Mouse (Mus musculus): ENCODE data around the gene Nae1.
A peak's percentile ranks its signal among the peaks of the same experiment; 100 is the strongest.
"Not testable (repeated sequence)": the region's sequence is repeated elsewhere in the genome, so short reads cannot be mapped to it uniquely, and the experiment has no call there.

Gene Nae1

DNA sequence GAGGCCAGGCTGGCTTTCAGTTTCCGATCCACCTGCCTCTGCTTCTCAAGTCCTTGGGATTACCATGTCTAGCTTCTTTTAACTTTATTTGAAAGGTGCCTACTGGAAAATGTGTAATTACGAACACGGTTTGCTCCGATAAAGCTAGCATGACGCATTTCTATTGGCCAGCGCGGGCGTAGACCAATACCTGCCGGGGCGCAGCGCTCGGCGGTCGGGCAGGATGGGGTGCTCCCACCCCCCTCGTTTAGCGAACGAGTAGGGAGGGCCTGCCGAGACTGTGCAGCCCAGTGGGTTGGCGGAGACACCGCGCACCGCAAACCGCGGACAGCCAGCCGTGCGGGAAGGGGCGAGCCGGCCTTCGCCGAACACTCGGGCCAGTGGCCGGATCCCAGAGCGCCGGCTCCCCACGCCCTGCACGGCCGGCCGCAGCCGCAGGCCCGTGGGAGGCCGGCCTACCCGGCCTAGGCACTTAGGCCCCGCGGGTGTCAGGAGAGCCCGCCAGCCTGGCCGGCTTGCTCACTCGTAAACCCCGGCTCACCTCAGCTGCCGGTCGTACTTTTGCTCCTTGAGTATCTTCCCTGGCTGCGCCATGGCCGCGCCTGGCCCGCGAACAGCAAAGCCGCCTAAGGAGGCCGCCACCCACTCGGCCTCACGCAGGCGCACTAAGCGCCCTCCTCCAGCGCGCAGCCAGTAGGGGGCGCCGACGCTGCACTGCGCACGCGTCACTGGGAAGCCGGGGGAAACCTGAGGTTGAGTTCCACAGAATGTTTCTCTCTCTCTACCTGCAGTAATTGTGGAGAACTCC lies at the start of gene Nae1, which contains the start of gene Car7:
TSS of gene Nae1 (minus strand) at position 667 of the 808 bp plus-strand sequence.
TSS of gene Car7 (plus strand) at position 719 of the 808 bp plus-strand sequence.
- DNase-seq, result peak; percentile 94

DNA sequence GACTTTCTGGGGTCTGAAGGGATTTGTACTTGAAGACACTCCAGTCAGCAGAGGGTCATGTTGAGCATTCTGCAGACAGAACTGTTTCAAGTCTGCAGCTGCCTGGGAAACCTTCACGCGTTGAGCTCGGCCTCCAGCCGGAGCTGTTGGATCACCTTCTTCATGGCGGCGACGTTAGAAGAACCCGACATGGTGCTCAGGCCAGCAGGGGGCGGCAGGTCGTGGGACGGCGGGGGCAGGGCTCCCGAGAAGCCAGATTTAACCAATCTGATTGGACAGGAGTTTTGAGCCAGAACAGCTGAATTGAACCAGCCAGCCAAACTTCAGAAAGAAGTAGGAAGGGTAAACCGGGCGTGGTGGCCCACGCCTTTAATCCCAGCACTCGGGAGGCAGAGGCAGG lies 43.2 kb upstream of the Nae1 start:
- not testable (repeated sequence) for DNase-seq

DNA sequence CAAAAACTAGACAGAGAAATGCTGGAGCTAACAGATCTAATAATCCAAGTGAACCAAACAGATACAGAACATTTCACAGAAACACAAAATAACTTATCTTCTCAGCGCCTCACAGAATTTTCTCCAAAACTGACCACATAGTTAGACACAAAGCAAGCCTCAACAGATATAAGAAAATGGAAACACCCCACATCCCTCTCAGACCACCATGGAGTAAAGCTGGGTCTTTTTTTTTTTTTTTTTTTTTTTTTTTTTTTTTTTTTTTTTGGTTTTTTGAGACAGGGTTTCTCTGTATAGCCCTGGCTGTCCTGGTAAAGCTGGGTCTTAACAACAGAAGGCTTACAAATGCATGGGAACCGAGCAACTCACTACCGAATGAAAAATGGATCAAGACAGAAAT lies 42.4 kb upstream of the Nae1 start:
- no peak for DNase-seq

GRCm38 (mm10) chr8:104570436-104571343 lies 36.3 kb upstream of the Nae1 start:
- DNase-seq, result peak; percentile 82

GRCm38 (mm10) chr8:104569559-104569958 lies 35.1 kb upstream of the Nae1 start:
- no peak for DNase-seq

DNA sequence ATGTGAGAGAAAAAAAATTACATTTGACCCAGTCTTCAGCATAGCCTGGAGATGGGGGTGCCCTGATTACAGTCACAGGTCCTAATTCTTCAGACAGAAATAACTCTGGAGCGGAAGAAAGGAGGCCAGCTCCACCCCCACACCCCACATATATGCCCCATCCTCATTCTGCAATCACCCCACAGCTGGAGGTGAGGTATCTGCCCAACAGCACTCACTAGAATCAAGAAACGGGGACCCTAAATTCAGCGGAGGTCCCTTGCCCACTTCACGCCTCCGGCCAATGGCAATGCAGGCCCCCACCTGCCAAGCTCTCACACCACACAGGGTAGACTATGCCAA lies 31.0 kb upstream of the Nae1 start:
- DNase-seq, result peak; percentile 52

DNA sequence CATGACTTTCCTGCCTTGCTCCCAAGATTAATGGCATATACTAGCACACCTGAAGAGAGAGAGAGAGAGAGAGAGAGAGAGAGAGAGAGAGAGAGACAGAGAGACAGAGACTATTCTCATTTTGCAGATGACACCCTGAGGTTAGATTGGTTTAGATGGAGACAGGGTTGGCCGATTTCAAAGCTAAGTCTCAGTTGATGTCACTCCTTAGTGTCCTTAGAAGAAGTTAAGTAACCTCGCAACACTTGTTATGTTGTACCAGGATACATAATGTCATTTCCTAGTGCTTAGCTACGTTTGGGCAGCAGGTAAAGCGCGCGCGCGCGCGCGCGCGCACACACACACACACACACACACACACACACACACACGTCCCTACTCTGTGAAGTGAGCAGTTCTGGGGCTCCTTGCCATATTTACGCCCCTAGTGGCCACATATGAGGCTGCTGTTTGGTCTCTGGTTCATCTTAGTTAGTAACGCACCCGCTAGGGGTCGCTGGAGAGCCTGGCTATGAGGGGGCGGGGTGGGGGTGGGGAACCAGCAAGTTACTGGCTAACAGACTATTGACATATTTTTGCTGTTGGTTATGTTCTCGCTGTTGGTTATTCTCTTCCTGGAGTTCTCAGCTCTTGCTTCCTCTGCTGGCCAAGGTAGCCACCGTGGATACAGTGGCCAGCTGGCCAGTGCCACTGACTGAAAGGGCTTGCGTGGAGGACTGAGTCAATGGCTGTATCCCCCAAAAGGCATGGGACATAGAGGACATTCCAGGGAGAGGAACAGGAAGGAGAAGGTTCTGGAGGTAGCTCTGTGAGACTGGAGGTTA lies 30.4 kb upstream of the Nae1 start:
- DNase-seq, result peak; percentile 86

- no peak for DNase-seq
These were observed 26.3 kb upstream of the Nae1 start for GRCm38 (mm10) chr8:104560731-104561130.

- DNase-seq, result no peak
These were observed 22.8 kb upstream of the Nae1 start for GRCm38 (mm10) chr8:104557226-104557625.

DNA sequence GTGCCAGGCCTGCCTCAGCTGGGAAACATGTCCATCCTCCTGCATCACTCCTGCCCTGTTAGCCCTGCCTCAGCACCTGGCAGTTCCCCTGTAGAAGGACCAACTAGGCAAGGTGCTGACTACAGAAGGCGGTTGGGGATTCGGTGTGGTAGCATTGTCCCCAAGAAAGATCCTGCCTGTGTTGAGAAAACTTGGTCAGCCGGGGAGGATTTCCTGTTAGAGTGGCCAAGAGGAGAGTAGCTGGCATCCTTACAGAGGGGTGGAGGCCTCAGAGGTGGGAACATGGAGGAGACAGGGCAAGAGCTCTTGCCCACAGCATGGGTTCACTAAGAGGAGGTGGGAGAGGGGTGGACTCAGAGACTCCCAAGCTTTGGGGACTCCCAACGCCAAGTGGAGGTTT lies 20.8 kb upstream of the Nae1 start:
- no peak for DNase-seq

DNA sequence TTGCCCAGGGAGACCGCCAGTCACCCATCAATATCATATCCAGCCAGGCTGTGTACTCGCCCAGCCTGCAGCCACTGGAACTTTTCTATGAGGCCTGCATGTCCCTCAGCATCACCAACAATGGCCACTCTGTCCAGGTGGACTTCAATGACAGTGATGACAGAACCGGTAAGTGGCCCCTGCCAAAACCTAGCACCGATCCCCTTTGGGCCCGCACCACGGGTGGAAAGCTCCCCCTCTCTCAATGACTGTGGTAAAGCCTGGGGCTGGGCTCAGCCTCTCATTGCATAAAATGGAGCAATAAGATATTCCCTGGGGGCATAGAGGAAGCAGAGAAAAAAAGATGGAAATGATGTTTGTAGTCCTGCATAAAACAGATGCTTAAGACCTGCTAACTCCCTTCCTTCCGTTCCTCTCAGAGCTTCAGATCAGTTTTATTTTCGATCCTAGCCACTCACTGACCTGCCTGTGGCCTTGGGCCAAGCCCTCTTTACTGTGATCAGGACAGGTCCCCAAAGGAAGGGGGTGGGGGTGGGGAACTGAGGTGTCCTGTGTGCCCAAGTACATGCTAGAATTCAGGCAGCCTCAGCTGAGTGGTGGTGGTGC lies 9.1 kb upstream of the Nae1 start:
- no peak for DNase-seq

GRCm38 (mm10) chr8:104542160-104542559 lies 7.7 kb upstream of the Nae1 start:
- DNase-seq, result peak; percentile 61

- DNase-seq, result no peak
These were observed 7.1 kb upstream of the Nae1 start for GRCm38 (mm10) chr8:104541515-104541880.

DNA sequence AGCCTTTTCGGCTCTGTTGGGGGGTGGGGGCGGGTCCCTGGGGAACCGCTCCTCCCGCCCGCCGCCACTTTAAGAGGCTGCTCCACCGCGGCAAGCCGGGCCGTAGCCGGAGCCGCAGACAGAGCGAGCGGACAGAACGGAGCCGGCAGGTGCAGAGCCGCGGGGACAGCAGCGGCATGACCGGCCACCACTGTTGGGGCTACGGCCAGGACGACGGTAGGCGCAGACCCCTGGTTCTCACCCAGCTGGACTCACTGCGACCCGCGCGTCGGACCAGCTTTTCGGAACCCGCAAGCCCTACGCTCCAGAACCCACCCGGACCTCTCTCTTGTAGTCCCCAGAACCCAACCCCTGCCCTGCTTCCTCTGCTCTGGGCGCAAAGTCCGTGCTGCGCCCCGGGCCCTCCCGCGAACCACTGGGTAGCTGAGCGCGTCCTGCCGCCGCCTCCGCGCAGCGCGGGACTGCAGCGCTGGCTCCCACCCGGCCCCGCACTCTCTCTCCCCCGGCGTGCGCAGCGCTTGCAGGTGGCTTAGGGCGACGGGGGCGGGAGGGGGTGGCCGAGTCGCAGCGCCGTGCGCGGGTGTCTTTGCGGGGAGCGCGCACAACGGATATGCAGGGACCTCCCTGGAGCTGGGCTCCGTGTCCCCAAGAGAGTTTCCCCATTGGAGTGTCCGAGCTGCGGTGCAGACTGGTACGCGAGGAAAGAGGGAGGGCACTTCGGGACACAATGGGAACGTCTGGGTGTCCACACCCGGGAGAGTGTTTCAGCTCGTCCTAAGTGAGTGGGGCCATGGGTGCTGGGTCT lies 6.5 kb upstream of the Nae1 start:
- peak; percentile 68 for DNase-seq

DNA sequence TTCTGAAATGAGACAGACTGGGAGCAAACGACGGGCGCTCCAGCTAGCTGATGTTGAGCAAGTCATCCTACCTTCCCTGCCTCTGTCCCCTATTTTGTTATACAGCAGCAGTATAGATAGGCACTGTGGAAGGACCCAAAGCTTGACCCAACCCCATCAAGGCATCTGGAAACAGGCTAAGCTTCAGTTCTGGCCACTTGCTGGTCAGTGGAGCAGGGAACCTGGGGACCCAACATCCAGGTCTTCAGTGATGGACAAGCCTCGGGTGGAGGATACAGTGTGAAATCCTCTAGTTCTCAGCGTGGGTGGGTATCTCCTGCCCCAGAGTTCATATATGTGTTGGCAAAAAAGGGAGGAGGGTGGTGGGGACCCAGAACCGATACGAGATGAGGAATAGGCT lies 5.8 kb upstream of the Nae1 start:
- no peak for DNase-seq

- peak; percentile 58 for DNase-seq
These were observed 5.1 kb upstream of the Nae1 start for GRCm38 (mm10) chr8:104539566-104539965.

- DNase-seq, result no peak
These were observed 4.5 kb upstream of the Nae1 start for GRCm38 (mm10) chr8:104538896-104539295.

GRCm38 (mm10) chr8:104536028-104536427 lies 1.6 kb upstream of the Nae1 start:
- DNase-seq, result no peak

DNA sequence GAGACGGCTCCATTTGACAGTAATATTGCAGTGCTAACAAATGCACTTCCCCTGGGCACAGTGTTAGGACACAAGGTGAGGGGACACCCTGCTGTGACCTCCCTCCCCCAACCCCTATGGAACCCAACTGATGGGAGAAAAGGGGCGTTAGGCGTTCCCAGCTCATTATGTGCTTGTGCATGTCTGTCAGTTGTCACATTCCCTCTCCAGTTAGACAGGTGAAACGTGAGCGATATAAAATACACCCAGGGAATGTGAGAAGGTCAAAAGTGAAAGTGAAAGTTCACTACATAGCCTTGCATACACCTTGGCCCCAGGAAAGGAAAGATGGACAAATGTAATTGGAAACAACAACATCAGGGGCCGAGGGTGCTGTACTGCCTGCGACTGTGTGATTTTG lies 941 bp upstream of the Nae1 start:
- peak; percentile 57 for DNase-seq

DNA sequence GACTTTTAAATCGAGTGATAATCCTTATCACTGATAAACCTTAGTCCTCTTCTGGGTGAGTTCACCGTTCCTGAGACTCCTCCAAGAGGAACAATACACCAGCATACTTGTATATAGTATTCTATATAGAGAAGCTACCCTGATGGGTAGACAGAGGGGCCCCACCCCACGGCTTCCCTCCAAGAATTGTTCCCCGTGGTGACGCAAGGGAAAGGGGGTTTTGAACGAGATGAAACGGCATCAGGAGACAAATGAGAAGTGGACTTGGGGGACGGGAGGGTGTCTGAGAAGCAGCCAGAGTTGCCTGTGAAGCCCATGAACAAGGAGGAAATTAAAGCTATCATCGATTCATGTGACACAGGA lies 323 bp upstream of the Nae1 start:
- DNase-seq, result peak; percentile 72

GRCm38 (mm10) chr8:104533551-104533950 lies 886 bp downstream of the Nae1 start:
- DNase-seq, result no peak

GRCm38 (mm10) chr8:104529671-104530070 lies 4.8 kb downstream of the Nae1 start:
- DNase-seq, result peak; percentile 88
